Mouse (Mus musculus) brain, embryonic 14.5 days (tissue): Measurements from ENCODE around the gene Pde4d.

Source experiments
- CTCF ChIP-seq: fragments of 200-500 bp; IDR thresholded peaks from 2 replicates; pipeline ENCODE4 v1.5.1; 2012; ENCODE audit warnings: inconsistent platforms, mild to moderate bottlenecking, moderate library complexity, borderline replicate concordance; ENCODE audit not compliant: insufficient read depth, insufficient read length; ENCODE audit errors: extremely low read depth
- POLR2A ChIP-seq: fragments of 200-500 bp; IDR thresholded peaks from 2 replicates; pipeline ENCODE4 v1.6.1; 2012; ENCODE audit warnings: mild to moderate bottlenecking, inconsistent platforms, borderline replicate concordance; ENCODE audit not compliant: poor library complexity, insufficient read depth, insufficient read length, severe bottlenecking; ENCODE audit errors: extremely low read depth

DNA sequence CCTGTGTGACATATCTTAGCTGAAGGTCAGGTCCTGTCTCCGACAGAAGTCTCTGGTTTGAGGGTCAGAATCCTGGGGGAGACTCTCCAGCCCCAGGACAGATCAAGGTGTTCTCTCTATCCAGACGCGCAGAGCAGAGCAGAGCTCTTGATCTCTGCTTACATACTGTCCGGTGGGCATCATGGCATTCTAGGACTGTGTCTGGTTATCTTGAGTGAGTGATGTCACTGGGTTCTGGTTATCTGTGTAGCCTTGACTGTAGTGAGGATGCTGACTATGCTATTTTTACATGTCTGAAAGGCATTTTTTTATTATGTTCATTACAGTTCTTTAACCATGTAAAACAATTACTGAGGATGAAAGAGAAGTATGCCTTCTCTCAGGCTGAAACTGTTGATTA is 797.3 kb downstream of the Pde4d start:
- no peak for TF ChIP-seq CTCF
- no peak for TF ChIP-seq POLR2A
